Comparison of ENCODE assay signal across 21 mouse cellular contexts in the genomic region with DNA sequence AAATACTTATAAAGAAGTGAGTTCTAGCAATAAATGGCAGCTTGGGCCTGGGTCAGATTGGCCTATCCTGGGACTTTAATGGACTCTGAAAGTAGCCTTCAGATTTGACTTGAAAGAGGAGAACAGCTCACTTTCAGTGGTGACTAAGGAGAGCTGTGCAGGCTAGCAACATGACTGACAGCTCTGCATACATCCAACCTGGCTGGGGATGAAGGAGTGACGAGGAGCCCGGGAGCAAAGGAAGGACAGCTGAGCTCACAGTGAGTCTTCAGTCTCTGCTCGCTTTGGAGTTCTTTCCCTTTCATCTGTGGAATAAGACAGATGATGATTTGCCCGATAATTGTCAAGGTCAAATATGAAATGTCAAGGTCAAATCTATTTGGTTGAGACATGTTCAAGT.
DNase-seq lines count a peak whose midpoint lies in the region; ATAC-seq lines count a peak whose summit lies in the region.
"Had no signal": no experiment of that assay in that cellular context is flagged by ENCODE, and none has a peak within 500 bp of the region (broad histone marks: within the 10 kb centered on the region; RNA-seq: fewer than 3 reads in every experiment).

No protein-coding gene starts in this region.

- H3K36me3 ChIP-seq in heart, embryonic 12.5 days = no peaks in the 10 kb centered on the region
- H3K36me3 ChIP-seq in liver, embryonic 12.5 days = no peaks in the 10 kb centered on the region
- H3K36me3 ChIP-seq: embryonic facial prominence, embryonic 13.5 days; embryonic facial prominence, embryonic 15.5 days; forebrain, embryonic 10.5 days; forebrain, embryonic 12.5 days had no signal

- H3K4me1 ChIP-seq in heart, embryonic 12.5 days (replicated peaks) = peaks cover under 1% of the 10 kb centered on the region; the same call in 1 of the 2 replicates
- no peaks in the 10 kb centered on the region for H3K4me1 ChIP-seq in liver, embryonic 12.5 days
- H3K4me1 ChIP-seq: forebrain, embryonic 10.5 days; forebrain, embryonic 12.5 days had no signal

- H3K9ac ChIP-seq in heart, embryonic 12.5 days = no peak overlapping the region
- no peak overlapping the region for H3K9ac ChIP-seq in liver, embryonic 12.5 days
- H3K9ac ChIP-seq: embryonic facial prominence, embryonic 13.5 days; embryonic facial prominence, embryonic 15.5 days; forebrain, embryonic 12.5 days had no signal

- H3K27me3 ChIP-seq in heart, embryonic 12.5 days (replicated peaks) = no peaks in the 10 kb centered on the region
- no peaks in the 10 kb centered on the region for H3K27me3 ChIP-seq in liver, embryonic 12.5 days (replicated peaks)
- H3K27me3 ChIP-seq: embryonic facial prominence, embryonic 13.5 days; embryonic facial prominence, embryonic 15.5 days; forebrain, embryonic 12.5 days had no signal

- no peak overlapping the region for H3K4me3 ChIP-seq in heart, embryonic 12.5 days
- no peak overlapping the region for H3K4me3 ChIP-seq in liver, embryonic 12.5 days
- H3K4me3 ChIP-seq: embryonic facial prominence, embryonic 13.5 days; embryonic facial prominence, embryonic 15.5 days; erythroblast, embryonic 14.5 days; forebrain, embryonic 10.5 days; forebrain, embryonic 12.5 days had no signal

- no peaks in the 10 kb centered on the region for H3K9me3 ChIP-seq in heart, embryonic 12.5 days (replicated peaks)
- no peaks in the 10 kb centered on the region for H3K9me3 ChIP-seq in liver, embryonic 12.5 days (replicated peaks)
- H3K9me3 ChIP-seq: embryonic facial prominence, embryonic 13.5 days; embryonic facial prominence, embryonic 15.5 days; forebrain, embryonic 10.5 days; forebrain, embryonic 12.5 days had no signal

- H3K27ac ChIP-seq in heart, embryonic 12.5 days (ENCODE audit: poor library complexity, severe bottlenecking) = no peak overlapping the region
- H3K27ac ChIP-seq in liver, embryonic 12.5 days = no peak overlapping the region
- H3K27ac ChIP-seq: embryonic facial prominence, embryonic 13.5 days; embryonic facial prominence, embryonic 15.5 days; forebrain, embryonic 10.5 days; forebrain, embryonic 12.5 days had no signal

- DNase-seq in adrenal gland, adult (ENCODE audit: inconsistent age in 2 of 2, low spot score in 1 of 2) = peak; percentile 60 to 80
- DNase-seq in adrenal gland, adult 18-20 months (ENCODE audit: low spot score in 2 of 2) = no peak
- DNase-seq in heart, adult 11 months = peak; percentile 21
- DNase-seq in adrenal gland, postnatal 14 days = peak; percentile 76
- peak; percentile 58 to 61 for DNase-seq in adrenal gland, postnatal 36 days
- DNase-seq: cerebellum, adult 11-12 months; cerebellum, adult 8-10 months; cerebellum, adult 9-11 months; cerebellum, postnatal 14 days; cerebellum, postnatal 36 days; embryo, embryonic 11 days had no signal

- 73% methylated on average over 4 of the region's 4 CpGs for WGBS in heart, embryonic 12.5 days
- 54% methylated on average over 4 of the region's 4 CpGs for WGBS in liver, embryonic 12.5 days (ENCODE audit: insufficient replicate concordance)

- ATAC-seq in heart, embryonic 12.5 days (ENCODE audit: insufficient number of reproducible peaks, low FRiP score) = no peak
- ATAC-seq in liver, embryonic 12.5 days = no peak
- ATAC-seq in granulocyte monocyte progenitor cell, adult 5-6 weeks (replicated peaks; ENCODE audit: poor library complexity, severe bottlenecking) = no peak
- ATAC-seq: forebrain, embryonic 14.5 days; forebrain, embryonic 16.5 days had no signal

- H3K4me2 ChIP-seq in heart, embryonic 12.5 days = no peak overlapping the region
- no peak overlapping the region for H3K4me2 ChIP-seq in liver, embryonic 12.5 days
- H3K4me2 ChIP-seq: embryonic facial prominence, embryonic 13.5 days; embryonic facial prominence, embryonic 15.5 days; forebrain, embryonic 12.5 days had no signal

Comparison
In these comparisons a context has a peak if more than half of its experiments do, and no peak if none do; other contexts are left out.
1. DNase-seq: peak in adrenal gland, adult (2 of 2), heart, adult 11 months (single experiment), adrenal gland, postnatal 14 days (single experiment) and adrenal gland, postnatal 36 days (2 of 2); none in adrenal gland, adult 18-20 months (0 of 2).